Mouse (Mus musculus) hindbrain, postnatal 0 days (tissue): Measurements from ENCODE around the gene Rbpms2. TPM values are rescaled to one million over a fixed set of nuclear protein-coding genes. Genes with fewer than 3 reads are reported as not detected.
A peak's percentile ranks its signal among the peaks of the same experiment; 100 is the strongest.
"Not testable (repeated sequence)": the region's sequence is repeated elsewhere in the genome, so short reads cannot be mapped to it uniquely, and the experiment has no call there.

Experiments
- ATAC-seq: fragments of 200-750 bp; cut with Nextera tagmentation; 2 replicates; pipeline ENCODE4 v1.8.0; 2017; ENCODE audit warnings: mild to moderate bottlenecking, moderate TSS enrichment, moderate library complexity
- DNase-seq: peaks from one replicate; pipeline ENCODE4 v3.0.0-alpha.2; 2015; ENCODE audit warnings: low spot score
- H3K27ac ChIP-seq: fragments of 300-500 bp; sonication (generic); 2 replicates; pipeline ENCODE4 v1.5.1; 2014; ENCODE audit warnings: mild to moderate bottlenecking
- H3K27me3 ChIP-seq: fragments of 300-500 bp; sonication (generic); 2 replicates; pipeline ENCODE4 v1.6.1; 2014; ENCODE audit warnings: low read length, mixed read lengths; ENCODE audit not compliant: insufficient read depth
- H3K36me3 ChIP-seq: fragments of 300-500 bp; sonication (generic); 2 replicates; pipeline ENCODE4 v1.6.1; 2014; ENCODE audit warnings: low read length, mixed read lengths; ENCODE audit not compliant: insufficient read depth
- H3K4me1 ChIP-seq: fragments of 300-500 bp; sonication (generic); 2 replicates; pipeline ENCODE4 v1.6.1; 2014; ENCODE audit warnings: antibody characterized with exemption, low read length, mixed read lengths; ENCODE audit not compliant: insufficient read depth
- H3K4me2 ChIP-seq: fragments of 300-500 bp; sonication (generic); 2 replicates; pipeline ENCODE4 v1.6.1; 2014; ENCODE audit warnings: low read depth, mild to moderate bottlenecking, low read length, moderate library complexity, mixed read lengths
- H3K4me3 ChIP-seq: fragments of 300-500 bp; sonication (generic); 2 replicates; pipeline ENCODE4 v1.5.1; 2014; ENCODE audit warnings: low read length
- H3K9ac ChIP-seq: fragments of 300-500 bp; sonication (generic); replicated peaks from 2 replicates; pipeline ENCODE4 v1.6.1; 2014; ENCODE audit warnings: mild to moderate bottlenecking, low read length, moderate library complexity, mixed read lengths
- H3K9me3 ChIP-seq: fragments of 300-500 bp; sonication (generic); 2 replicates; pipeline ENCODE4 v1.6.1; 2016; ENCODE audit warnings: low read length, mixed read lengths
- CTCF ChIP-seq: IDR thresholded peaks from 2 replicates; pipeline ENCODE4 v1.5.1; 2016; ENCODE audit warnings: antibody characterized with exemption, control low read depth, low read depth
- WGBS: fragments of 180-500 bp; shearing (Covaris S2); extraction: QIAGEN DNeasy Blood & Tissue Kit; methylation state at CpG from one replicate; pipeline ENCODE4 v1.1.7; 2014; 5-methylcytosine and 5-hydroxymethylcytosine counted together
- polyA plus RNA-seq: library from polyadenylated mRNA; unstranded; fragments of >200 nt; fragmentation: Nextera tagmentation; extraction: Ambion mirVana; gene quantifications from 2 replicates; pipeline ENCODE4 v1.2.1, GENCODE M21; 2015
- total RNA-seq: library from RNA; depleted of rRNA; stranded (reverse); fragments of >200 nt; gene quantifications from 2 replicates; pipeline ENCODE4 v1.2.3, GENCODE M21; 2014

Gene Rbpms2
- total and polyA plus RNA-seq, 2 experiments from 2014 or later, result 3.3 to 5.1 TPM

DNA sequence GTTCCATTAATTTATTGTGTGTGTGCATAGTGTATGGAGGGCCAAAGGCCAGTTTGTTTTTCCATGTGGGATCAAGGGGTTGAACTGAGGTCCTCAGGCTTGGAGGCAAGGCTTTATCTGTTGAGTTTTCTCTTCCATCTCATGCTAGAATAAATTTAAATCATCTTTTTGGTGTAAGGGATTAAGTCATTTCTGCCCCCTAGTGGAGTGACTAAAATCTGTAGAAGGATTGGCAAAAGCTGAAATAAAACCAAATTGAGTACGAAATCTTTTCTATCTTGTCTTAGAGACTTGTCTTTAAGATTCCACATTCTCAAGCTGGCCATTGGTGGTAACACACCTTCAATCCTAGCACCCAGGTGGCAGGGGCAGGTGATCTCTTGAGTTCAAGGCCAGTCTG, 53.5 kb downstream of the Rbpms2 start:
- peak; percentile 66 for TF ChIP-seq CTCF
- Histone ChIP-seq H3K27me3 (no peaks in the 10 kb centered on the region), H3K27ac (no peak overlapping the region), H3K4me3 (no peak overlapping the region), H3K9ac (no peak overlapping the region), H3K4me2 (no peak overlapping the region), H3K9me3 (no peaks in the 10 kb centered on the region), H3K4me1 (peaks cover 18% of the 10 kb centered on the region), H3K36me3 (peaks cover 10% of the 10 kb centered on the region; the same call in 1 of the 2 replicates)
- no peak for ATAC-seq
- WGBS, result 67% methylated on average over 1 of the region's 1 CpGs
- DNase-seq, result peak; percentile 61

GRCm38 (mm10) chr9:65684704-65685103, 55.3 kb downstream of the Rbpms2 start:
- Histone ChIP-seq H3K4me2 (no peak overlapping the region), H3K36me3 (peaks cover 18% of the 10 kb centered on the region), H3K9me3 (no peaks in the 10 kb centered on the region), H3K4me1 (0 out of 2 replicates have a peak, but pooled peaks cover 6% of the 10 kb centered on the region), H3K4me3 (no peak overlapping the region), H3K27me3 (no peaks in the 10 kb centered on the region), H3K27ac (no peak overlapping the region), H3K9ac (no peak overlapping the region)
- ATAC-seq (no peak), DNase-seq (no peak)
- no peak for TF ChIP-seq CTCF
- 80% methylated on average over 2 of the region's 2 CpGs for WGBS

DNA sequence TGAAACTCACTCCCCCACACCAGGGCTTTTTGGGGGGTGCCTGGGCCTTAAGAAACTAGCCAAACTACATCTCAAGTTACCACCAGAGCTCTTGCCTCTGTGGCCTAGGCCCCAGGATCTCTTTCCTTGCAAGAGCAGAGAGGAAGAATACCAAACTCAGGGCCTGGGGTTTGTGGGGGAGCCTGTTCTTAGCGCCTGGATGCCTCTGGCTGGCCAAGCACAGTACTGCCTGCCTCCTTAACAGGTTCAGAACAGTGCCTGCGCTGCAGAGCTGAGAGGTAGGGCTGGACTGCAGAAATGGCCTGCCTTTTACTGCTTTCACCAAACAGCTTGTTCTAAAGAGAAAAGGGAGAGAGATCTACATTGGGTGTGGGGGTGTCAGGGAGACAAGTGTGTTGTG, 60.4 kb downstream of the Rbpms2 start:
- not testable (repeated sequence) for H3K4me3 ChIP-seq, DNase-seq, H3K9me3 ChIP-seq, H3K4me2 ChIP-seq, H3K4me1 ChIP-seq, H3K27ac ChIP-seq, H3K9ac ChIP-seq, H3K27me3 ChIP-seq, ATAC-seq
- 37% methylated on average over 2 of the region's 2 CpGs for WGBS
- H3K36me3 ChIP-seq, result peaks cover 28% of the 10 kb centered on the region

DNA sequence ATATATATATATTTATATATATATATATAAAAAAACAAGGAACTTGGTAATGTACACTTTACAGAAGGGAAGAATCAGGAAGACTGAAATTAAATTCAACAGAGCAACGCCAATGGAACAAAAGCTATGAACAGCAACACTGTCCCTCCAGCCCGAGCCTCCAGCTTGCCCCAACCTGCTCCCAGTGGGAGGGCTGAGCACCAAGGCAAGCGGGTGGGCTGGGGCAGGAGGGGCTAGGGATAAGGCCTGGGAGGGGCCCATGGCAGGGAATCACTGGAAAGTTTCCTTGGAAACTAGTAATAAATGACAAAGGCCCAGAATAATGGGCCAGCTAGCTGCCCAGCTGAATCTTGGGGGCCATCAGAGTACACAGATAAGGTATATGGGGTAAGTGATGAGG, 63.0 kb downstream of the Rbpms2 start:
- H3K36me3 ChIP-seq, result peaks cover 32% of the 10 kb centered on the region
- WGBS, result 8% methylated on average over 3 of the region's 3 CpGs

DNA sequence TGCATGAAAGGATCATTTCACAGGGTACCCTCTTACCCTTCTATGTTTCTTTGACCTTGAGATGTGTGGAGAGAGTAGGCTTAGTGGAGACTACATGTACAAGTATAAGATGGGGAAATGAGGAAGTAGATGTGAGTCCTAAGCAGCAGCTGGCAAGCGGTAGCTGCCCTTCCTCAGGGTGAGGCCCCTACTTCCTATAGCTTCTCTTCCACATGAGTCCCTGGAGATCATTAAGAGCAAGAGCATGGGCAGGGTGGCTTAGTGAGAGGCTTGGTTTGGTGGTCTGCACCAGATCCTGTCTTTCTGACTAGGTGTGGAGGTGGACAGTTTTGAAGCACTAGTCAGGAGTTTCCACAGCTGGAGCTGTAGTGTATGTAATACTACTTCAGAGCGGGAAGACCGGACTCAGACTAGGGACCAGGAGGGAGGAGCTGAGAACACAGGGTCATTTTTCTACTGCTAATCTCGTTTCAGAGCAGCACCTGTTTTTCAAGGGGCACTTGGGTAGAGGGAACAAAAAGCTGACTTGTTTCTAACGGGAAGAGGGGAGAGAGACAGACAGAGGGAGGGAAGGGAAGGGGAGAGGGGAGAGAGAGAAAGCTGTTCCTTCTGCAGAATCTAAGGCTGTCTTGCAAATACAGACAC, 63.6 kb downstream of the Rbpms2 start:
- ATAC-seq (peak; percentile 19; the same call in 1 of the 2 replicates), DNase-seq (no peak)
- Histone ChIP-seq H3K27ac (peak overlapping the region; percentile 4; the same call in 1 of the 2 replicates), H3K9ac (no peak overlapping the region), H3K36me3 (peaks cover 30% of the 10 kb centered on the region), H3K4me2 (no peak overlapping the region), H3K4me3 (no peak overlapping the region), H3K27me3 (no peaks in the 10 kb centered on the region), H3K4me1 (no peaks in the 10 kb centered on the region), H3K9me3 (no peaks in the 10 kb centered on the region)
- TF ChIP-seq CTCF, result no peak
- 35% methylated on average over 5 of the region's 5 CpGs for WGBS

More for the DNA sequence above, 63.0 kb downstream of the Rbpms2 start:
- no peak overlapping the region for H3K4me2 ChIP-seq
- ATAC-seq (no peak), DNase-seq (no peak)
- TF ChIP-seq CTCF, result no peak
- no peaks in the 10 kb centered on the region for H3K27me3 ChIP-seq
- no peak overlapping the region for H3K27ac ChIP-seq
- no peak overlapping the region for H3K9ac ChIP-seq
- no peak overlapping the region for H3K4me3 ChIP-seq
- H3K9me3 ChIP-seq, result no peaks in the 10 kb centered on the region
- H3K4me1 ChIP-seq, result no peaks in the 10 kb centered on the region

GRCm38 (mm10) chr9:65695646-65696045, 66.2 kb downstream of the Rbpms2 start:
- H3K36me3 ChIP-seq, result peaks cover 24% of the 10 kb centered on the region
- peak; percentile 51; the same call in 1 of the 2 replicates for ATAC-seq

GRCm38 (mm10) chr9:65696337-65696736, 66.9 kb downstream of the Rbpms2 start:
- Histone ChIP-seq H3K27me3 (no peaks in the 10 kb centered on the region), H3K36me3 (peaks cover 31% of the 10 kb centered on the region), H3K9ac (no peak overlapping the region), H3K4me1 (no peaks in the 10 kb centered on the region), H3K9me3 (no peaks in the 10 kb centered on the region), H3K4me3 (no peak overlapping the region), H3K27ac (peak overlapping the region; percentile 32; the same call in 1 of the 2 replicates), H3K4me2 (no peak overlapping the region)
- DNase-seq (peak; percentile 62), ATAC-seq (no peak)
- TF ChIP-seq CTCF, result no peak

More at GRCm38 (mm10) chr9:65695646-65696045, 66.2 kb downstream of the Rbpms2 start:
- Histone ChIP-seq H3K4me3 (no peak overlapping the region), H3K4me1 (no peaks in the 10 kb centered on the region), H3K27ac (peak overlapping the region; percentile 32; the same call in 1 of the 2 replicates), H3K9me3 (no peaks in the 10 kb centered on the region), H3K4me2 (no peak overlapping the region), H3K27me3 (no peaks in the 10 kb centered on the region), H3K9ac (no peak overlapping the region)
- 46% methylated on average over 3 of the region's 3 CpGs for WGBS
- peak; percentile 81 for DNase-seq
- peak; percentile 83 for TF ChIP-seq CTCF
